Mouse (Mus musculus): ENCODE data around the gene Acsbg1.

- TF ChIP-seq CTCF (IDR thresholded peaks at IDR 0.05; ENCODE audit: low read depth) (peak; percentile 44), EP300 (optimal IDR thresholded peaks at IDR 0.05) (no peak)
Measured at GRCm38 (mm10) chr9:54568732-54569131, 92.9 kb downstream of the Acsbg1 start.

All from stomach, postnatal 0 days (tissue).